Mouse (Mus musculus): Measurements from ENCODE around the gene Zfp652. TPM values are rescaled to one million over a fixed set of nuclear protein-coding genes. Genes with fewer than 3 reads are reported as not detected.
"Not testable (repeated sequence)": the region's sequence is repeated elsewhere in the genome, so short reads cannot be mapped to it uniquely, and the experiment has no call there.

Zfp652 gene
- total RNA-seq, 2 experiments from 2014 or later = 94.6 to 110 TPM

DNA sequence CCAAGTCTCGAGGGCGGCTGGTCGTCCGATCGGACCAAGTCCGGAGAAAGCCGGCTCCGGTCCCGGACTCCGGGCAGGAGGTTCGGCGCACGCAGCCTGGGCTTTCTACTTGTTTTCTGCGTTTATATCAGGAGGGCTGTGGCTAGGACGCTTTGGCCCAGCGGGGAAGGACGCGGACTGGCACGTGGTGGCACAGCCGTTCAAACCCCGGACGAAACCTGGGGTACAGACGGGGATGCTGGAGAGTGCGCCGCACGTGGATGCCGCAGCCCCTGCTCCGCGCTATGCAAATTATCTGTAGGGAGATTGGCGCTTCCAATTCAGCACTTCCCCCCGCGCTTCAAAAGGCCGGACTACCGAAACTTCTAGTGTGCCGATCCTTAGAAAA is 147.0 kb downstream of the Zfp652 start:
- DNase-seq = no peak
- peak overlapping the region; percentile 74 for H3K4me3 ChIP-seq
- H3K27ac ChIP-seq = peak overlapping the region; percentile 97
- intact Hi-C loops (cut with DNase I) = no loop called here
- TF ChIP-seq CTCF (IDR thresholded peaks at IDR 0.05) = no peak

DNA sequence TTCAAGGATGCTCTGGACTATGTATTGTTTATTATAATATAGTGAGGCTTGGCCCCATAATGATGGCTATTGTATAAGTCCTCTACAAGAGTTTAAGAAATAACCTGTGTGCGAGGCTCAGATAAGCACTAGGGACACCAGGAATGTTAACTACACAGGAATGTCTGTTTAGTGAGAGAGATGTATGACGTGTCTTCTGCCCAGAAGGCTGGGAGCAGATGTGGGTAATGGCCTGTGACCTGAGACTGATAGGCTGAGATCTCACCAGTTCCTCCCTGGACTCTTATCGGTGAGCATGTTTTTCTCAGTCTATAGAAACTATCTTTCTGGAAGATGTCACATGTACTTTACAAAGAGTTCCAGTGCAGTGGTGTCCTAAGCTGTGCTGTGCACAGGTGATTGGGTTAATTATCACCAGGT is 147.6 kb downstream of the Zfp652 start:
- H3K4me3 ChIP-seq = peak overlapping the region; percentile 74
- DNase-seq = no peak
- intact Hi-C loops (cut with DNase I) = loop anchor here (10.0 kb wide), 2 partner anchors 175 to 205 kb away; partner anchors contain the start of genes Snf8 and Ube2z
- no peak for TF ChIP-seq CTCF (IDR thresholded peaks at IDR 0.05)
- peak overlapping the region; percentile 97 for H3K27ac ChIP-seq

DNA sequence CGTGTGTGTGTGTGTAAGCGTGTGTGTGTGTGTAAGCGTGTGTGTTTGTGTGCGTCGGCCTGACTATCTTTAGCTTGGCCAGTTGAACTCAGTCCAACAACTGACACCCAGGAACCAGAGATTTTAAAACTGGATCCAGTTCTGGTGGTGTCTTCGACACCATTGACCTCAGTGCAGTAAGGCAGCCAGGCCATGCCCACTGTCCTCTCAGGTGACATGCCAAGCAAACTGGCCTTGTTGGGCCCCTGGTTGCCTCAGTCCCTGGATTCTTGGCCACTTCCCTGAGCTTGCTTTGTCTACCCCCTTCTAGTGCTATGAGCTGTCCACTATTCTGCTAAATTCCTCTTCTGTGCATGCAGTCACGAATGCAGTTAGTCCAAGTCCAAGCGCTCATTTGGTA is 148.9 kb downstream of the Zfp652 start:
- DNase-seq = peak; percentile 57
- Histone ChIP-seq H3K27ac (no peak overlapping the region), H3K4me3 (no peak overlapping the region)
- no peak for TF ChIP-seq CTCF (IDR thresholded peaks at IDR 0.05)
- intact Hi-C loops (cut with DNase I) = loop anchor here (10.0 kb wide), 2 partner anchors 173 to 203 kb away; partner anchors contain the start of genes Snf8 and Ube2z

DNA sequence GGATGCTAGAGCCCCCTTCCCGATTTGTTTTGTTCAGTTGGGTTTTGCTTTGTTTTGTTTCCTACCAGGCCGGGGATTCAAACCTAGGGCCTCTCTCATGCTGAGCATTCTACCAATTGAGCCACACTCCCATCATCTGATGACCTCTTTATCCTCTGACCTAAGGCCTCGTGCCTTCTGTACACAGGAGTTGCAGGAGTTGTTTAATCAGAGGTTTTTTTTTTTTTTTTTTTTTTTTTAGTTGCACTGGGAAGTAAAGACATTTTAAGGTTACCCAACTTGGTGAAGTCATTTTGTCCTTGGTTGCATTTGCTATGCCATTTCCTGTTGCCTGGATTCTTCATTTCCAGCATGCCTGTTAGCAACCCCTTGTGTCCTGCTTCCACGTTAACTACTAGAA is 157.0 kb downstream of the Zfp652 start:
- H3K4me3 ChIP-seq = no peak overlapping the region
- intact Hi-C loops (cut with DNase I) = loop anchor here (10.0 kb wide), 2 partner anchors 165 to 195 kb away; partner anchors contain the start of genes Snf8 and Ube2z
- no peak for TF ChIP-seq CTCF (IDR thresholded peaks at IDR 0.05)
- H3K27ac ChIP-seq = no peak overlapping the region
- DNase-seq = no peak

DNA sequence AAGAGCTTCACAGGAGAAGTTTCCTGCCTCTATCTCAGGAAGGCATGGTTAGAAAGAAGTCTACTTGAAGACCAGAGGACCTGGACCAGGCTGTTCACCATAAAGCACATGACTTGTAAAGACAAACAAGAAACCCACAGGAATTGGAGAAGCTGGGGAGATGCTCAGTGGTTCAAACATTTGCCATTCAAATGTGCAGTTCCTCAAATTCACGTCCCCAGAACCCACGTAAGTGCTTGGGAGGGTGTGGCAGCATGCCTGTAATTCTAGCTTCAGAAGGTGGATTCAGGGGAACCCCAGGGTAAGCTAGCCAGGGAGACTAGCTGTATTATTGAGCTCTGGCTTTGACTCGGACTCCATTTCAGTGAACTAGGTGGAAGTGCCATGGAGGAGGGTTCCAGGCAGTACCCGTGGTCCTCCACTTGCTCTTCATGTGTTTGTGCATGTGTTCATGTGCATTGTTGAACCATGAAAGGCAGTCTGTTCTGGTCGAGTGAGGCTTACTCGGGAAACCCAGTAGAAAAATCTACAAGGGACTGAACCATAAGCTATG is 157.5 kb downstream of the Zfp652 start:
- intact Hi-C loops (cut with DNase I) = loop anchor here (10.0 kb wide), 2 partner anchors 165 to 195 kb away; partner anchors contain the start of genes Snf8 and Ube2z
- H3K27ac ChIP-seq = no peak overlapping the region
- H3K4me3 ChIP-seq = no peak overlapping the region
- no peak for TF ChIP-seq CTCF (IDR thresholded peaks at IDR 0.05)
- DNase-seq = no peak

DNA sequence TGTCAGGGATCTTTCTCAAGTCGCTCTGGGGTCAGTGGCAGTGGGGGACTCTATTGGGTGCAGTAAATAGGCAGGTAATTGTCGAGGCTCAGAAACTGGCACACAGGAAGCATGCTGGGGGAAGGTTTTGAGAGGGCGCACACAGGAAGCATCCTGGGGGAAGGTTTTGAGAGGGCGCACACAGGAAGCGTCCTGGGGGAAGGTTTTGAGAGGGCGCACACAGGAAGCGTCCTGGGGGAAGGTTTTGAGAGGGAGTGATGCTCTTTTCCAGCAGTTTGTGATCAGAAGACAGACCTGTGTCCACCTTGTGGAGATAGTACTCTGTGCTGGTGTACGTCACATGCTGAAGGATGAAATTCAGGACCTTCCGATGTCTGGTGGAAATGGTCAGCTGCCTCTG is 163.3 kb downstream of the Zfp652 start:
- intact Hi-C loops (cut with DNase I) = loop anchor here (5.0 kb wide), 1 partner anchor 251 kb away; no protein-coding TSS in a partner anchor
- no peak for DNase-seq
- H3K4me3 ChIP-seq = no peak overlapping the region
- TF ChIP-seq CTCF (IDR thresholded peaks at IDR 0.05) = no peak
- H3K27ac ChIP-seq = no peak overlapping the region

GRCm38 (mm10) chr11:95876296-95876695 is 163.8 kb downstream of the Zfp652 start:
- peak; percentile 54 for DNase-seq
- H3K4me3 ChIP-seq = no peak overlapping the region
- peak; percentile 78 for TF ChIP-seq CTCF (IDR thresholded peaks at IDR 0.05)
- no peak overlapping the region for H3K27ac ChIP-seq
- intact Hi-C loops (cut with DNase I) = loop anchor here (5.0 kb wide), 1 partner anchor 251 kb away; no protein-coding TSS in a partner anchor

GRCm38 (mm10) chr11:95879861-95880260 is 167.4 kb downstream of the Zfp652 start:
- H3K27ac ChIP-seq, DNase-seq, H3K4me3 ChIP-seq: not testable (repeated sequence)
- intact Hi-C loops (cut with DNase I) = loop anchor here (5.0 kb wide), 1 partner anchor 247 kb away; no protein-coding TSS in a partner anchor

Other genes starting within 250 kb of the Zfp652 start
- under 1 TPM; 0.20 to 0.23 TPM for gene Nxph3, start 198.1 kb upstream of the Zfp652 start, total RNA-seq (2021)
- under 1 TPM; 0.13 to 0.31 TPM for gene Ngfr, start 124.9 kb upstream of the Zfp652 start, total RNA-seq (2021)
- gene Phb, start 45.7 kb upstream of the Zfp652 start, total RNA-seq (2021) = 100 to 1,000 TPM; 162 to 201 TPM
- under 1 TPM; 0.28 to 0.45 TPM for gene B130006D01Rik, start 10.9 kb downstream of the Zfp652 start, total RNA-seq (2021)
- gene Phospho1, start 111.8 kb downstream of the Zfp652 start, total RNA-seq (2021) = 100 to 1,000 TPM; 274 to 394 TPM
- gene Gngt2, start 124.5 kb downstream of the Zfp652 start, total RNA-seq (2021) = 1 to 10 TPM; 2.6 to 7.6 TPM
- gene Abi3, start 129.8 kb downstream of the Zfp652 start, total RNA-seq (2021) = 1 to 10 TPM; 2.2 to 3.0 TPM
- not detected for gene B4galnt2, start 202.2 kb downstream of the Zfp652 start, total RNA-seq (2021)

All from gastrocnemius, adult 2 months (tissue).